Mouse (Mus musculus) testis, adult 2 months (tissue): Measurements from ENCODE around the gene Gm21985. TPM values are rescaled to one million over a fixed set of nuclear protein-coding genes. Genes with fewer than 3 reads are reported as not detected.
"Not testable (repeated sequence)": the region's sequence is repeated elsewhere in the genome, so short reads cannot be mapped to it uniquely, and the experiment has no call there.

Experiments used
- H3K27ac ChIP-seq: fragments of 200-500 bp; 2 replicates; pipeline ENCODE4 v1.5.1; 2012; ENCODE audit warnings: low read depth, low read length; ENCODE audit not compliant: control insufficient read depth, insufficient read depth
- H3K27me3 ChIP-seq: fragments of 200-500 bp; 2 replicates; pipeline ENCODE4 v1.6.1; 2012; ENCODE audit warnings: mild to moderate bottlenecking, low read length, moderate library complexity; ENCODE audit not compliant: control insufficient read depth, insufficient read depth
- H3K36me3 ChIP-seq: fragments of 200-500 bp; 2 replicates; pipeline ENCODE4 v1.6.1; 2012; ENCODE audit warnings: mild to moderate bottlenecking, low read length; ENCODE audit not compliant: control insufficient read depth, insufficient read depth
- H3K4me1 ChIP-seq: fragments of 200-500 bp; 2 replicates; pipeline ENCODE4 v1.6.1; 2012; ENCODE audit warnings: low read length; ENCODE audit not compliant: control insufficient read depth, insufficient read depth
- H3K4me3 ChIP-seq: fragments of 200-500 bp; 2 replicates; pipeline ENCODE4 v1.5.1; 2012; ENCODE audit warnings: low read depth, mild to moderate bottlenecking, low read length, moderate library complexity, mixed read lengths; ENCODE audit not compliant: control insufficient read depth
- CTCF ChIP-seq: fragments of 200-500 bp; IDR thresholded peaks from 2 replicates; pipeline ENCODE4 v1.5.1; 2012; ENCODE audit warnings: low read depth, mild to moderate bottlenecking, inconsistent platforms, low read length, moderate library complexity; ENCODE audit not compliant: control insufficient read depth, insufficient read depth, insufficient replicate concordance
- POLR2A ChIP-seq: fragments of 200-500 bp; IDR thresholded peaks from 2 replicates; pipeline ENCODE4 v1.6.1; 2012; ENCODE audit warnings: low read depth, mild to moderate bottlenecking, inconsistent platforms, low read length, moderate library complexity; ENCODE audit not compliant: control insufficient read depth
- polyA plus RNA-seq: library from polyadenylated mRNA; depleted of rRNA; stranded (reverse); fragments of >200 nt; gene quantifications from 2 replicates; pipeline ENCODE4 v1.2.3, GENCODE M21; 2012

Gm21985 gene
- polyA plus RNA-seq, 1 experiment, result not detected

DNA sequence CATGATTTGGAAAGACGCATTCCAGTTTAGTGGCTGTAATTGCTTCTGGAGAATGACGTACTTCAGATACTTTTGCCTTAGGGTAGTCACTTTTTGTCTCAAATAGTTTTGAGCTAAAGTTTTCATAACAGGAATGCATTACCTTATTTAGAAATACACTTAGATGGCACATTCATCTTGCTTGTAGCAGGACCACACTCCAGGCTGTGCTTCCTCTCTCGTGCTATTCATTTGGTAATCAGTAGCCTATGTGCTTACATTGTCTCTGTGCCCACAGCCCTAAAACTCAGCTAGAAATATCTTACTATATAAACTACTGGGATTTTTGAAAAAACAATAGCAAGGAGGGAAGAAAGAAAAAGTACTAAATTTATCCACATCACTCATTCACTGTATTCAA lies 140.9 kb downstream of the Gm21985 start:
- Histone ChIP-seq H3K36me3 (no peaks in the 10 kb centered on the region), H3K27ac (no peak overlapping the region), H3K4me1 (no peaks in the 10 kb centered on the region), H3K4me3 (no peak overlapping the region), H3K27me3 (no peaks in the 10 kb centered on the region)
- no peak for TF ChIP-seq CTCF
- no peak for TF ChIP-seq POLR2A

DNA sequence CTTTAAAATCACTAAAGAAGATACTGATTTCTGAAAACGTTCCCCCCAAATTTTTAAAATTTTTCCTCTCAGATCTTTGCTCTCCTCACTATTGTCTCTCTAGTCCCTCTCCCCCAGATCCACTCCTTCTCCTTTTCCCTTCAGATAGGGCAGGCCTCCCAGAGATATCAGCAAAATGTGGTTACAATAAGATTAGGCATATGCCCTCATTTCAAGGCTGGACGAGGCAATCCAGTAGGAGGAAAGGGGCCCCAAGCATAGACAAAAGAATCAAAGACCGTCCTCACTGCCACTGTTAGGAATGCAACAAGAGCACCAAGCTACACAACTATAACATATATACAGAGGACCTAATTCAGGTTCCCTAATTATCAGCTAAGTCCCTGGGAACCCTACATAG lies 159.2 kb downstream of the Gm21985 start:
- no peaks in the 10 kb centered on the region for H3K4me1 ChIP-seq
- H3K4me3 ChIP-seq, result no peak overlapping the region
- no peaks in the 10 kb centered on the region for H3K27me3 ChIP-seq
- TF ChIP-seq CTCF, result no peak
- no peak for TF ChIP-seq POLR2A
- no peak overlapping the region for H3K27ac ChIP-seq
- H3K36me3 ChIP-seq, result no peaks in the 10 kb centered on the region

DNA sequence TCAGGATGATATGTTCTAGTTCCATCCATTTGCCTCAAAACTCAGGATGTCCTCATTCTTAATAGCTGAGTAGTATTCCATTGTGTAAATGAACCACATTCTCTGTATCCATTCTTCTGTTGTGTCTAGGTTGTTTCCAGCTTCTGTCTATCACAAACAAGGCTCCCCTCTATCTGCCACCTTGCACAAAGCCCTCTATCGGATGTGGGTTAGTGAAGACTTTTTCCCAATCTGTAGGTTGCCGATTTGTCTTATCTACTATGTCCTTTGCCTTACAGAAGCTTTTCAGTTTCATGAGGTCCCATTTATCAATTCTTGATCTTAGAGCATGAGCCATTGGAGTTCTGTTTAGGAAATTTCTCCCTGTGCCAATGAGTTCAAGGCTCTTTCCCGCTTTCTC lies 162.4 kb downstream of the Gm21985 start:
- H3K27ac ChIP-seq, H3K4me1 ChIP-seq, H3K36me3 ChIP-seq, H3K27me3 ChIP-seq, H3K4me3 ChIP-seq: not testable (repeated sequence)

DNA sequence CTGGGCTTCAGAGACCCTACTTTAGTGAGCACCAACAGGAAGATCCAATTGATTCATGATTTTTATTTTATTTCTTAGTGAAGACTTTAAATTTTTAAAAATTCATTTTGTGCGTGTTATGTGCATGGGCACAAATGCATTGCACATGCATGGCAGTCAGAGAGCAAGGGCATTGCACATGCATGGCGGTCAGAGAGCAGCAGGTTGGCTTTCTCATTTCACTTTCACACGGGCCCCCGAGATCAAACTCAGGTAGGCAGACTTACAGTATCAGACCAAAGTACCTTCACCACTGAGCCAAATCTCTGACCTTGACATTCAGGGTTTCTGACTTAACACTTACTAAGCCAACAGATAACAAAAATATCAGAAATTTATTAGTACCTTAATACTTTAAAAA lies 163.6 kb downstream of the Gm21985 start:
- no peak for TF ChIP-seq POLR2A
- no peak for TF ChIP-seq CTCF

DNA sequence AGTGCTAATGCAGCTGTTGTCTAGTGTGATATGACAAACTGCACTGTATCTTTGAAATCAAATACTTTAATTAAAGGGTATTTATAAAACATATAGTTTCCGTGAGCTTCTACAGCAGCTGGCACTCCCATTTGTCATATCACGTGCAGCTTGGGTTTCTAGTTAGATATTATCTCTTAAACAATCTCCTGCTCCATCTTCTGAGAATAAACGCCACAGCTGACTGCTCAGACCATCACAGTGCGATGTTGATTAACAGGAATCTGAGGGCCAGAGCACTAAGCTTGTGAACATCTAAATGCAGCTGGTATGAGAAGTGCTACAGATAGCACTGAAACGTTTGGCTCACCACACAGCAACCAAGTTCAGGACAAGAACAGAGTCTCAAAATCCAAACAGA lies 164.3 kb downstream of the Gm21985 start:
- TF ChIP-seq CTCF, result no peak
- no peak overlapping the region for H3K4me3 ChIP-seq
- no peaks in the 10 kb centered on the region for H3K4me1 ChIP-seq
- H3K27me3 ChIP-seq, result no peaks in the 10 kb centered on the region
- no peaks in the 10 kb centered on the region for H3K36me3 ChIP-seq
- no peak overlapping the region for H3K27ac ChIP-seq

More for the DNA sequence above, 163.6 kb downstream of the Gm21985 start:
- H3K4me3 ChIP-seq, result no peak overlapping the region
- no peaks in the 10 kb centered on the region for H3K27me3 ChIP-seq
- H3K36me3 ChIP-seq, result no peaks in the 10 kb centered on the region
- no peak overlapping the region for H3K27ac ChIP-seq
- no peaks in the 10 kb centered on the region for H3K4me1 ChIP-seq

DNA sequence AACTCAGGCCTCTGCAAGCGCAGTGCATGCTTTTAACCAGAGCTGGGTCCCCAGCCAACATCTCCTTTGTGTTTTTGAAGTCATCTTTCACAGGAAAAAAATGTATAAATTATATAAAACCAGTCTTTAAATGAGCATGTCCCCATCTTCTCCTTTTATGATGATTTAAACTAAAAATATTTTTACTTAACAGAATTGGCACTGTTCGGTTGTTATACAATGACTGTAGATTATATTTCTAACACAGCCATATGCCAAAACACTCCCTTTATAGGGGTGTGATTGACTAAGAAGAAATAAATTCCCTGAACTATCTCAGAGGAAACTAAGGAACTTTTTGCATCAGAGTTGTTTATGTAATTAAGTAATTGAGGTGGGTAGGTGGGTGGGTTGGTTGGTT lies 166.4 kb downstream of the Gm21985 start:
- Histone ChIP-seq H3K27ac (no peak overlapping the region), H3K4me1 (no peaks in the 10 kb centered on the region), H3K27me3 (no peaks in the 10 kb centered on the region), H3K4me3 (no peak overlapping the region), H3K36me3 (no peaks in the 10 kb centered on the region)
- TF ChIP-seq POLR2A, result no peak
- no peak for TF ChIP-seq CTCF

DNA sequence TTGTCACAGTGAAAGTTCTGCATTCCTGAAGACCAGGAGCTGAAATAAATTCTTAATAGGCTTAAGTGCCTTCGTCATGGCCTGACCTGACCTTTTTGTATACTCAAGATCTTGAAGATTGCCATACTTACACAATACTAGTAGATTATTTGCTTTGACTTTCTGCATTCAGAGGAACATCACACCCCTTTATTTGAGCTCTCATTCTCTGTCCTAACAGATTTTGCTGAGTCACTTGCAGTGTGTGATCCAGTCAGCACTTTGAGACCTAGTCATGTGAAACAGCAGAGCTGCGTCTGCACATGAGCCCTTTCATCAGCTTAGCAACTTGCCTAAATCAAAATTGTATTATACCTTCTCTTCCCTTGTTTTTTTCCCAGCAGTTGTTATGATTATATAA lies 167.2 kb downstream of the Gm21985 start:
- no peak for TF ChIP-seq CTCF
- Histone ChIP-seq H3K27ac (no peak overlapping the region), H3K4me1 (no peaks in the 10 kb centered on the region), H3K36me3 (no peaks in the 10 kb centered on the region), H3K27me3 (no peaks in the 10 kb centered on the region), H3K4me3 (no peak overlapping the region)

DNA sequence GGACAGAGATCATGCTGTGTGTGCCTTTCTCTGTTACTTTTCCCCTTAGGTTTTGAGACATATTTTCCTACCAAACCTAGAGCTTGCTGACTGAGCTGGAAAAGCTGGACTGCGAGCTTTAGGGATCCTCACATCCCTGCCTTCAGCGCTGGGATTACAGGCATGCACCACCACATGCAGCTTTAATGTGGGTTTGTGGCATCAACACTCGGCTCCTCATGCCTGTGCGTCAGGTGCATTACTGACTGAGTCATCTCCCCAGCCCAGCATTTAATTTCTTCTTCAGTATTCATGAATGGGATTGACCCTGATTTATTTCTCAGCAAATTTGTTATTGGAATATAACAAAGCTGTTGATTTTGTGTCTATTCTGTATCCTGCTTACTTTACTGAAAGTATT lies 170.2 kb downstream of the Gm21985 start:
- H3K27ac ChIP-seq, result no peak overlapping the region
- no peak overlapping the region for H3K4me3 ChIP-seq
- no peaks in the 10 kb centered on the region for H3K36me3 ChIP-seq
- H3K27me3 ChIP-seq, result no peaks in the 10 kb centered on the region
- H3K4me1 ChIP-seq, result no peaks in the 10 kb centered on the region
- TF ChIP-seq CTCF (no peak), POLR2A (no peak)
